Mouse (Mus musculus) liver, embryonic 15.5 days (tissue): ENCODE results near the gene Xdh. TPM values are rescaled to one million over a fixed set of nuclear protein-coding genes. Genes with fewer than 3 reads are reported as not detected.

Experiments used
- ATAC-seq: fragments of 200-750 bp; cut with Nextera tagmentation; 2 replicates; pipeline ENCODE4 v1.8.0; 2017; ENCODE audit warnings: moderate number of reproducible peaks, mild to moderate bottlenecking, moderate library complexity; ENCODE audit not compliant: insufficient read depth
- H3K27ac ChIP-seq: fragments of 300-500 bp; sonication (generic); replicated peaks from 2 replicates; pipeline ENCODE4 v1.5.1; 2015; ENCODE audit warnings: mild to moderate bottlenecking, inconsistent platforms
- H3K27me3 ChIP-seq: fragments of 300-500 bp; sonication (generic); 2 replicates; pipeline ENCODE4 v1.6.1; 2015; ENCODE audit warnings: mild to moderate bottlenecking, inconsistent platforms
- H3K36me3 ChIP-seq: fragments of 300-500 bp; sonication (generic); replicated peaks from 2 replicates; pipeline ENCODE4 v1.6.1; 2015; ENCODE audit warnings: moderate library complexity, mild to moderate bottlenecking, inconsistent platforms
- H3K4me1 ChIP-seq: fragments of 300-500 bp; sonication (generic); replicated peaks from 2 replicates; pipeline ENCODE4 v1.6.1; 2015; ENCODE audit warnings: inconsistent platforms
- H3K4me2 ChIP-seq: fragments of 300-500 bp; sonication (generic); 2 replicates; pipeline ENCODE4 v1.6.1; 2015; ENCODE audit warnings: moderate library complexity, mild to moderate bottlenecking, inconsistent platforms
- H3K4me3 ChIP-seq: fragments of 300-500 bp; sonication (generic); replicated peaks from 2 replicates; pipeline ENCODE4 v1.5.1; 2015; ENCODE audit warnings: mild to moderate bottlenecking, inconsistent platforms
- H3K9ac ChIP-seq: fragments of 300-500 bp; sonication (generic); 2 replicates; pipeline ENCODE4 v1.6.1; 2015; ENCODE audit warnings: moderate library complexity, mild to moderate bottlenecking, inconsistent platforms
- H3K9me3 ChIP-seq: fragments of 300-500 bp; sonication (generic); replicated peaks from 2 replicates; pipeline ENCODE4 v1.6.1; 2016; ENCODE audit warnings: inconsistent platforms
- WGBS: fragments of 180-500 bp; shearing (Covaris S2); methylation state at CpG from one replicate; pipeline ENCODE4 v1.1.7; 2015; ENCODE audit warnings: mixed read lengths; ENCODE audit not compliant: insufficient replicate concordance; 5-methylcytosine and 5-hydroxymethylcytosine counted together
- polyA plus RNA-seq: library from polyadenylated mRNA; unstranded; fragments of >200 nt; fragmentation: Nextera tagmentation; extraction: Ambion mirVana; gene quantifications from 2 replicates; pipeline ENCODE4 v1.2.1, GENCODE M21; 2015

Gene Xdh
- polyA plus RNA-seq, 1 experiment from 2014 or later = 4.2 TPM

GRCm38 (mm10) chr17:73906076-73906475 is 43.9 kb downstream of the Xdh start:
- Histone ChIP-seq H3K4me3 (no peak overlapping the region), H3K4me1 (no peaks in the 10 kb centered on the region), H3K27ac (no peak overlapping the region), H3K27me3 (no peaks in the 10 kb centered on the region), H3K9me3 (no peaks in the 10 kb centered on the region), H3K4me2 (no peak overlapping the region), H3K36me3 (no peaks in the 10 kb centered on the region), H3K9ac (no peak overlapping the region)
- no peak for ATAC-seq
- WGBS = 58% methylated on average over 8 of the region's 8 CpGs

GRCm38 (mm10) chr17:73905043-73905750 is 44.8 kb downstream of the Xdh start:
- no peak overlapping the region for H3K4me2 ChIP-seq
- H3K9me3 ChIP-seq = no peaks in the 10 kb centered on the region
- 46% methylated on average over 7 of the region's 7 CpGs for WGBS
- H3K27ac ChIP-seq = no peak overlapping the region
- ATAC-seq = no peak
- no peaks in the 10 kb centered on the region for H3K36me3 ChIP-seq
- H3K27me3 ChIP-seq = no peaks in the 10 kb centered on the region
- H3K4me1 ChIP-seq = no peaks in the 10 kb centered on the region
- no peak overlapping the region for H3K4me3 ChIP-seq
- no peak overlapping the region for H3K9ac ChIP-seq

GRCm38 (mm10) chr17:73903121-73903520 is 46.9 kb downstream of the Xdh start:
- Histone ChIP-seq H3K4me2 (no peak overlapping the region), H3K4me1 (no peaks in the 10 kb centered on the region), H3K9me3 (no peaks in the 10 kb centered on the region), H3K36me3 (no peaks in the 10 kb centered on the region), H3K4me3 (no peak overlapping the region), H3K27ac (no peak overlapping the region), H3K27me3 (no peaks in the 10 kb centered on the region), H3K9ac (no peak overlapping the region)
- ATAC-seq = no peak
- 84% methylated on average over 1 of the region's 1 CpGs for WGBS

- no peak overlapping the region for H3K9ac ChIP-seq
- no peaks in the 10 kb centered on the region for H3K36me3 ChIP-seq
- no peak overlapping the region for H3K4me3 ChIP-seq
- no peak overlapping the region for H3K4me2 ChIP-seq
- WGBS = 42% methylated on average over 5 of the region's 5 CpGs
- no peak for ATAC-seq
- no peaks in the 10 kb centered on the region for H3K9me3 ChIP-seq
- no peaks in the 10 kb centered on the region for H3K4me1 ChIP-seq
- H3K27ac ChIP-seq = no peak overlapping the region
- no peaks in the 10 kb centered on the region for H3K27me3 ChIP-seq
These were observed 47.8 kb downstream of the Xdh start for GRCm38 (mm10) chr17:73902234-73902636.

- H3K36me3 ChIP-seq = no peaks in the 10 kb centered on the region
- H3K27ac ChIP-seq = no peak overlapping the region
- no peak overlapping the region for H3K4me3 ChIP-seq
- H3K9ac ChIP-seq = no peak overlapping the region
- no peak overlapping the region for H3K4me2 ChIP-seq
- WGBS = 50% methylated on average over 5 of the region's 5 CpGs
- ATAC-seq = no peak
- no peaks in the 10 kb centered on the region for H3K4me1 ChIP-seq
- H3K9me3 ChIP-seq = no peaks in the 10 kb centered on the region
- no peaks in the 10 kb centered on the region for H3K27me3 ChIP-seq
These were observed 55.6 kb downstream of the Xdh start for GRCm38 (mm10) chr17:73894399-73894798.

GRCm38 (mm10) chr17:73893822-73894221 is 56.2 kb downstream of the Xdh start:
- H3K4me1 ChIP-seq = no peaks in the 10 kb centered on the region
- no peak overlapping the region for H3K4me2 ChIP-seq
- H3K27me3 ChIP-seq = no peaks in the 10 kb centered on the region
- H3K9me3 ChIP-seq = no peaks in the 10 kb centered on the region
- no peaks in the 10 kb centered on the region for H3K36me3 ChIP-seq
- ATAC-seq = no peak
- WGBS = 40% methylated on average over 4 of the region's 4 CpGs
- no peak overlapping the region for H3K9ac ChIP-seq
- H3K27ac ChIP-seq = no peak overlapping the region
- no peak overlapping the region for H3K4me3 ChIP-seq

- H3K36me3 ChIP-seq = no peaks in the 10 kb centered on the region
- ATAC-seq = no peak
These were observed 56.8 kb downstream of the Xdh start for GRCm38 (mm10) chr17:73893207-73893606.

GRCm38 (mm10) chr17:73891590-73891989 is 58.4 kb downstream of the Xdh start:
- Histone ChIP-seq H3K36me3 (no peaks in the 10 kb centered on the region), H3K4me1 (no peaks in the 10 kb centered on the region), H3K27me3 (no peaks in the 10 kb centered on the region), H3K9ac (no peak overlapping the region), H3K4me2 (no peak overlapping the region), H3K4me3 (no peak overlapping the region), H3K9me3 (no peaks in the 10 kb centered on the region), H3K27ac (no peak overlapping the region)
- ATAC-seq = no peak
- WGBS = 70% methylated on average over 1 of the region's 1 CpGs

More at GRCm38 (mm10) chr17:73893207-73893606, 56.8 kb downstream of the Xdh start:
- H3K4me3 ChIP-seq = no peak overlapping the region
- H3K4me2 ChIP-seq = no peak overlapping the region
- no peaks in the 10 kb centered on the region for H3K27me3 ChIP-seq
- WGBS = 50% methylated on average over 10 of the region's 10 CpGs
- no peaks in the 10 kb centered on the region for H3K9me3 ChIP-seq
- no peak overlapping the region for H3K9ac ChIP-seq
- H3K4me1 ChIP-seq = no peaks in the 10 kb centered on the region
- no peak overlapping the region for H3K27ac ChIP-seq

- Histone ChIP-seq H3K27ac (no peak overlapping the region), H3K27me3 (no peaks in the 10 kb centered on the region), H3K4me1 (no peaks in the 10 kb centered on the region), H3K36me3 (no peaks in the 10 kb centered on the region), H3K9me3 (no peaks in the 10 kb centered on the region), H3K9ac (no peak overlapping the region), H3K4me2 (no peak overlapping the region), H3K4me3 (no peak overlapping the region)
- 78% methylated on average over 25 of the region's 25 CpGs for WGBS
- ATAC-seq = no peak
These were observed 63.8 kb downstream of the Xdh start for GRCm38 (mm10) chr17:73886071-73886785.

GRCm38 (mm10) chr17:73883332-73883731 is 66.7 kb downstream of the Xdh start:
- Histone ChIP-seq H3K36me3 (no peaks in the 10 kb centered on the region), H3K4me3 (no peak overlapping the region), H3K4me2 (no peak overlapping the region), H3K9ac (no peak overlapping the region), H3K4me1 (no peaks in the 10 kb centered on the region), H3K27ac (no peak overlapping the region), H3K27me3 (no peaks in the 10 kb centered on the region), H3K9me3 (no peaks in the 10 kb centered on the region)
- 54% methylated on average over 12 of the region's 12 CpGs for WGBS
- ATAC-seq = no peak

GRCm38 (mm10) chr17:73882194-73882593 is 67.8 kb downstream of the Xdh start:
- no peaks in the 10 kb centered on the region for H3K4me1 ChIP-seq
- no peaks in the 10 kb centered on the region for H3K27me3 ChIP-seq
- WGBS = 11% methylated on average over 9 of the region's 9 CpGs
- no peak for ATAC-seq
- no peak overlapping the region for H3K4me2 ChIP-seq
- no peaks in the 10 kb centered on the region for H3K9me3 ChIP-seq
- no peak overlapping the region for H3K9ac ChIP-seq
- H3K27ac ChIP-seq = no peak overlapping the region
- no peaks in the 10 kb centered on the region for H3K36me3 ChIP-seq
- H3K4me3 ChIP-seq = no peak overlapping the region
